Mouse (Mus musculus) ES-E14 (cell line): Measurements from ENCODE around the gene Smad1. TPM values are rescaled to one million over a fixed set of nuclear protein-coding genes. Genes with fewer than 3 reads are reported as not detected.

Experiments used
- DNase-seq: peaks from one replicate; pipeline ENCODE4 v3.0.0-alpha.2; 2013; ENCODE audit warnings: low read depth, low spot score
- H3K27ac ChIP-seq: 2 replicates; pipeline ENCODE4 v1.5.1; 2012; ENCODE audit warnings: low read depth, mild to moderate bottlenecking, low read length, moderate library complexity, mixed read lengths; ENCODE audit not compliant: poor library complexity, insufficient read depth, severe bottlenecking
- H3K36me3 ChIP-seq: 2 replicates; pipeline ENCODE4 v1.6.1; 2012; ENCODE audit warnings: mild to moderate bottlenecking, low read length, moderate library complexity, mixed read lengths; ENCODE audit not compliant: control insufficient read depth, poor library complexity, insufficient read depth, severe bottlenecking
- H3K4me1 ChIP-seq, 2 experiments: fragments of 150-350 bp in 1 of 2; sonication (generic) in 1 of 2; 2 replicates each; pipeline ENCODE4 v1.6.1; 2012; ENCODE audit warnings: low read length in 2 of 2, mild to moderate bottlenecking in 1 of 2, mixed read lengths in 1 of 2; ENCODE audit not compliant: control insufficient read depth in 2 of 2, insufficient read depth in 2 of 2, poor library complexity in 1 of 2
- H3K4me3 ChIP-seq, 2 experiments: fragments of 150-350 bp in 1 of 2; sonication (generic) in 1 of 2; 2 replicates each; pipeline ENCODE4 v1.5.1; 2012; ENCODE audit warnings: low read length in 2 of 2, low read depth in 1 of 2, mild to moderate bottlenecking in 1 of 2, mixed read lengths in 1 of 2; ENCODE audit not compliant: insufficient read depth in 1 of 2, poor library complexity in 1 of 2, severe bottlenecking in 1 of 2
- H3K9ac ChIP-seq: 2 replicates; pipeline ENCODE4 v1.6.1; 2012; ENCODE audit warnings: low read depth, mild to moderate bottlenecking, low read length, mixed read lengths; ENCODE audit not compliant: poor library complexity, insufficient read depth, severe bottlenecking
- H3K9me3 ChIP-seq: fragments of 150-350 bp; sonication (generic); 2 replicates; pipeline ENCODE4 v1.6.1; 2012; ENCODE audit warnings: low read depth, mild to moderate bottlenecking, low read length; ENCODE audit not compliant: control insufficient read depth, insufficient read depth
- CHD2 ChIP-seq: IDR thresholded peaks from 2 replicates; pipeline ENCODE4 v1.6.1; 2014; ENCODE audit warnings: mild to moderate bottlenecking, low read depth, low read length, inconsistent platforms
- HCFC1 ChIP-seq: IDR thresholded peaks from 2 replicates; pipeline ENCODE4 v1.6.1; 2012; ENCODE audit warnings: low read length, inconsistent platforms, borderline replicate concordance; ENCODE audit not compliant: insufficient read depth
- MAFK ChIP-seq: IDR thresholded peaks from 2 replicates; pipeline ENCODE4 v1.6.1; 2014; ENCODE audit warnings: mild to moderate bottlenecking, low read depth, low read length, inconsistent platforms; ENCODE audit not compliant: insufficient read depth
- ZC3H11A ChIP-seq: IDR thresholded peaks from 2 replicates; pipeline ENCODE4 v1.6.1; 2012; ENCODE audit warnings: low read depth, mild to moderate bottlenecking, inconsistent platforms, low read length, borderline replicate concordance
- ZNF384 ChIP-seq: IDR thresholded peaks from 2 replicates; pipeline ENCODE4 v1.6.1; 2012; ENCODE audit warnings: low read depth, low read length, inconsistent platforms
- in situ Hi-C, 2 experiments: fragments of 600-800 bp; cut with MboI; formaldehyde crosslinking; loops; one replicate each; pipeline ENCODE4 v1.15.1; 2025; ENCODE audit warnings: low sequenced_read_pairs in 2 of 2, inconsistent platforms in 1 of 2; ENCODE audit not compliant: unreplicated experiment in 2 of 2
- total RNA-seq: library from RNA; depleted of rRNA; stranded (reverse); fragments of 300-350 nt; gene quantifications from 2 replicates; pipeline ENCODE4 v1.2.3, GENCODE M21; 2012

The Smad1 gene
- total RNA-seq, 1 experiment: 9.4 TPM

DNA sequence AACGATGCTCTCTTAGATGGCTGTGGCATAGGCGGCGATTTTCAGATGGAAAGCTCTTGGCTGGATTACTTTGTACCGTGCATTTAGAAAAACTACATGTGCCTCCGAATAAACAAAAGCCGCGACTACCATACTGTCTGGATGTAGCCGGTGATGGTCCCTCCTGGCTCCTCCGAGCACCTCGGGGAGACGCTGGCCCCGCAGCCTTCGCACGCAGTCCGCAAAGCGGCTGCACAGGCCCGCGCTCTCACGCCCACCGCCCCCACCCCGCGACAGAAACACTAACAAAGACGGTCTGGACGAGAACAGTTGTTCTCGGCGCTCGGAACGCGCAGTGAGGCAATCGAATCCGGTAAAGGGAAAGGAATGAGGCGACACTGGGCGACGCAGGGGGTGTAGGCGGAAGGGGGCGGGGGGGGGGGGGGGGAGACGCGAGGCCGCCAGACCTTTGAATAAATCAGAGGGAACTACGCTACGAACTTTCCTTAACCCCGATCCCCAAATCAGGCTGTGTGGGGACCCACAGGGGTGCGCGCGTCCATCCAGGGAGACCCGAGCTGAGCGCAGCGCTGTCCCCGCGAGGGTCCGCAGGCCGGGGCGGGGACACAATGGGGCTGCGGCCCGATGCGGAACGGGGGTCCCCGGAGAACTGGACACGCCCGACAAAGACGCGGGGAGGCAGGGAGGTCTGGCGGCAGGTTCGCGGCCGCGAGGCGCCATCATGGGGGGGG lies 902 bp downstream of the Smad1 start:
- in situ Hi-C loops: no loop called here

DNA sequence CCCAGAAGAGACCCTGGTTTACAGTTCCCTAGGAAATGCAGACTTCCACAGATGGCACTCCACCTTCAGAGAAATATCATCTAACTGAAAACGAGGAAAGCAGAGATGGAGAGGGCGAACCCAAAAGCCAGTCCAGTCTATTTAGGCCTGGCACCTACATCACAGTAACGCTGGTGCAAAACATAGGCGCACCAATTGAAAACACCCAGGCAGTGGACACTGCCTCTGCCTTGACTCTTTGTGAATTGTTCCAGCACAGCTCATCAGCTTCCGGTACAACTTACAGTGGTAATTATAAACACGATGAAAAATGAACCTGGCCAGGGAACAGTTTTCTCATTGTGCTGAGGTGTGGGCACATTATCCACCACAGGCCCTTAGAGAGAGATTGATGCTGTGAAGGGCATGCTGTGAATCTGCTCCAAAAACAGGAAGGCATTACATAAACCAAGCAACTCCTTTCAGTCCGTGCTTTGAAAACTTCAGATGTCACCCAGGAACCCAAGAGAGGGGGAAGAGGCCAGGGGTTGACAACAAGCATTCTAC lies 1.5 kb downstream of the Smad1 start:
- peak overlapping the region; percentile 99 to 100 for H3K4me3 ChIP-seq
- TF ChIP-seq ZC3H11A (no peak), MAFK (no peak), CHD2 (no peak), ZNF384 (no peak), HCFC1 (no peak)
- no peaks in the 10 kb centered on the region for H3K9me3 ChIP-seq
- in situ Hi-C loops: no loop called here
- H3K9ac ChIP-seq: no peak overlapping the region; the same call in 1 of the 2 replicates
- DNase-seq: no peak
- H3K27ac ChIP-seq: no peak overlapping the region
- no peaks in the 10 kb centered on the region for H3K36me3 ChIP-seq
- no peaks in the 10 kb centered on the region; a peak in 1 of 4 replicates for H3K4me1 ChIP-seq

More for the DNA sequence above, 902 bp downstream of the Smad1 start:
- peak overlapping the region; percentile 99 to 100 for H3K4me3 ChIP-seq
- H3K27ac ChIP-seq: peak overlapping the region; percentile 4; the same call in 1 of the 2 replicates
- H3K9me3 ChIP-seq: no peaks in the 10 kb centered on the region
- no peaks in the 10 kb centered on the region for H3K36me3 ChIP-seq
- H3K9ac ChIP-seq: peak overlapping the region; percentile 79
- DNase-seq: no peak
- TF ChIP-seq HCFC1 (no peak), ZC3H11A (no peak), ZNF384 (no peak), MAFK (no peak), CHD2 (no peak)
- no peaks in the 10 kb centered on the region; a peak in 1 of 4 replicates for H3K4me1 ChIP-seq

DNA sequence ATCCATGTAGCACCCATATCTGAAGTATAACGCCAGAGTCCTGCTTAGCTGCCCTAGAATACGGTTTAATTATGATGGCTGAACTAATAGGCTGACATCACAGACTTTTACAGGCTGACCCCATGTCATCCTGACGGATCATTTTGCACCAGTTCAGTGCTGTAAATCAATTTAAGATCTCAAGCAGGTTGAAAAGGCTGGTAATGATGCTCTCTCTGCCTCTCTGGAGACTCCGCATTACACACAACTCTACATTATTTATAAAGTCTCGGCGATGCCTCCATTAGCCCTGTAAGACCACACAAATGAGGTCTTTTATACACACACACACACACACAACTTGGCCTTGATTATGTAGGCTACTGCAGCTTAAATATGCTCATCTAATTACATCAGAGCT lies 2.4 kb downstream of the Smad1 start:
- H3K9me3 ChIP-seq: no peaks in the 10 kb centered on the region
- in situ Hi-C loops: no loop called here
- DNase-seq: no peak
- H3K27ac ChIP-seq: no peak overlapping the region
- H3K9ac ChIP-seq: no peak overlapping the region
- TF ChIP-seq ZC3H11A (no peak), CHD2 (no peak), MAFK (no peak), HCFC1 (no peak), ZNF384 (no peak)
- no peak overlapping the region for H3K4me3 ChIP-seq
- H3K4me1 ChIP-seq: no peaks in the 10 kb centered on the region; a peak in 1 of 4 replicates
- no peaks in the 10 kb centered on the region for H3K36me3 ChIP-seq

DNA sequence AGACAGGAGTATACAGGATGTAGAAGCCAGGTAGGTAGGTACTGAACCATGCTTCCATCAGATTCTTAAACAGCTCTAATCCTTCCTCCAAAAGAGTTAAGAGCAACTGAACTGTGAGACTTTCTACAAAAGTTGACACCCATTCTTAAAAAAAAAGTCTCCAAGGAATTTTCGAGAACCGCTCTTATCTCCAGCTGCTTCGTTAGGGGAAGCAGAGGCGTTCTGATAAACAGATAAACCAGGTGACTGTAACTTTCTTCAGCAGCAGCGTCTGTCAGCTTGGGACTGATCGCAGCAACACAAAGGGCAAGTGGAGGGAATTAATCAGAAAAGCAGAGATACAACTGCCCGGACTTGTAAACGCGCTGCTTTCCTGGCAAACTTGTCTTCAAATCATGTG lies 5.3 kb downstream of the Smad1 start:
- no peak overlapping the region for H3K4me3 ChIP-seq
- peaks cover 0 to 5% of the 10 kb centered on the region in 2 experiments; a peak in 2 of 4 replicates for H3K4me1 ChIP-seq
- TF ChIP-seq MAFK (no peak), HCFC1 (no peak), ZNF384 (no peak), CHD2 (no peak), ZC3H11A (no peak)
- H3K27ac ChIP-seq: no peak overlapping the region
- in situ Hi-C loops: no loop called here
- H3K9me3 ChIP-seq: no peaks in the 10 kb centered on the region
- H3K9ac ChIP-seq: no peak overlapping the region
- DNase-seq: no peak
- no peaks in the 10 kb centered on the region; the same call in 1 of the 2 replicates for H3K36me3 ChIP-seq
